Mouse (Mus musculus): ENCODE measurements around the gene Izumo4. TPM values are rescaled to one million over a fixed set of nuclear protein-coding genes. Genes with fewer than 3 reads are reported as not detected.

Gene Izumo4
- polyA plus RNA-seq, 1 experiment from 2014 or later = 4.8 TPM

DNA sequence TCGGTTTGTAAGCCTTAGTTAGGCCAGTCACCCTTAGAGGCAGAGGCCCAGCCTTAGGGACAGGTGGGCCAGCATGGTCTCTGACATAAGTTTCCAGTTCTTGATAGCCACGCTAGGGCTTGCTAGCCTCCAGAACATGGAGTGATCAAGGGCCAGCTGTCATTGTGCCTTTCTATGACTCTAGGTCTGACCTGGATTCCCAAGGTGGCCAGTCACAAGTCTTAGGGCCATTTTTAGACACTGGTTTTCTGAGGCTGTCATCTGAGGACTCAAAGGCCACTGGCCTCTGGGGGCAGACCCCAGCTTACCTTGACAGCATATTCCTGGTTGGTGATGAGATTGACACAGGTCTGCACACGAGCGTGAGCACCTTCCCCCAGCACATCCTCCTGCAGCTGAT is 30.7 kb upstream of the Izumo4 start:
- Histone ChIP-seq H3K4me1 (ENCODE audit: control insufficient read depth, insufficient read depth, low read length) (peaks cover 13% of the 10 kb centered on the region), H3K27ac (replicated peaks; ENCODE audit: low read depth, low read length) (no peak overlapping the region), H3K36me3 (replicated peaks; ENCODE audit: control insufficient read depth, insufficient read depth, low read depth, low read length) (peaks cover 31% of the 10 kb centered on the region), H3K4me2 (ENCODE audit: low read depth, low read length) (no peak overlapping the region), H3K27me3 (ENCODE audit: control insufficient read depth, insufficient read depth, low read length) (no peaks in the 10 kb centered on the region), H3K4me3 (ENCODE audit: low read depth, low read length) (no peak overlapping the region), H3K9me3 (replicated peaks; ENCODE audit: control insufficient read depth, low read length) (no peaks in the 10 kb centered on the region), H3K9ac (replicated peaks; ENCODE audit: low read length) (no peak overlapping the region)
- no peak for DNase-seq (ENCODE audit: low spot score)
- 90% methylated on average over 4 of the region's 4 CpGs for WGBS
- ATAC-seq (replicated peaks; ENCODE audit: insufficient number of reproducible peaks, low FRiP score, low TSS enrichment, low read depth) = no peak

DNA sequence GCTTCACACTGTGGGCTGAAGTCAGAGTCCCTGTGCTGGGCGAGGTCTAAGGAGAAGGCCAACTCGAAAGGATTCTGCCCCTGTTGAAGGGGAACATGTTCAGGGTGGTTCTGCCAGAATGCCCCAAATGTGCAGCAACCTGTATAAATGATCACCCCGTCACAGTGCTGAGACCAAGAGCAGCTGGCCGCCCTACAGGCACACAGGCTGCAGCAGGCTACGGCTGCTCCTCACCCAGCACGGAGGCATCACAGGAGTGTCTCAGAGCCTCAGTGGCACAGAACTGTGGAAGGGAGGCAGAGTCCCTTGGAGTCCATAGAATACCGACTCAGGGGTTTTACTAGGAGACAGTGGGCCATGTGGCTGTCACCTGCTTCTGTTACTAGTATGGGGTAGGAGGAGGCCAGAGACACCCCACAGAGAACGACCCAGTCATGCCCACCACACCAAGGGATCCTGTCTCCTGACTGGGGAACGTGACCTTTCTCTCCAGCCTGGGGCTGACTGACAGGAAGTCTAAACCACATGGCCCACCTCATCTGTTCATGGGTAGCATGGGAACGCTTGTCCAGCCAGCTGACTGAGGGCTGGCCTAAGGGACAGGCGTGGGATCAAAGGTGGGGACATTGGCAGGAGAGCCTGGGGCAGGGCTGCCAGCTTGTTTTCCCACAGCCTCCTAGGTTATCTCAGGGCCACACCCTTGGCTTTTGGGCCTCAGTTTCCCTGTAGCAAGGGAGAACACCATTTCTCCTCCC is 29.9 kb upstream of the Izumo4 start:
- DNase-seq (ENCODE audit: low spot score) (no peak), ATAC-seq (replicated peaks; ENCODE audit: insufficient number of reproducible peaks, low FRiP score, low TSS enrichment, low read depth) (no peak)
- no peak overlapping the region for H3K4me3 ChIP-seq (ENCODE audit: low read depth, low read length)
- no peaks in the 10 kb centered on the region for H3K9me3 ChIP-seq (replicated peaks; ENCODE audit: control insufficient read depth, low read length)
- 77% methylated on average over 11 of the region's 11 CpGs for WGBS
- peaks cover 24% of the 10 kb centered on the region for H3K36me3 ChIP-seq (replicated peaks; ENCODE audit: control insufficient read depth, insufficient read depth, low read depth, low read length)
- H3K27ac ChIP-seq (replicated peaks; ENCODE audit: low read depth, low read length) = no peak overlapping the region
- H3K27me3 ChIP-seq (ENCODE audit: control insufficient read depth, insufficient read depth, low read length) = no peaks in the 10 kb centered on the region
- H3K4me2 ChIP-seq (ENCODE audit: low read depth, low read length) = no peak overlapping the region
- H3K9ac ChIP-seq (replicated peaks; ENCODE audit: low read length) = no peak overlapping the region
- peaks cover 13% of the 10 kb centered on the region for H3K4me1 ChIP-seq (ENCODE audit: control insufficient read depth, insufficient read depth, low read length)

DNA sequence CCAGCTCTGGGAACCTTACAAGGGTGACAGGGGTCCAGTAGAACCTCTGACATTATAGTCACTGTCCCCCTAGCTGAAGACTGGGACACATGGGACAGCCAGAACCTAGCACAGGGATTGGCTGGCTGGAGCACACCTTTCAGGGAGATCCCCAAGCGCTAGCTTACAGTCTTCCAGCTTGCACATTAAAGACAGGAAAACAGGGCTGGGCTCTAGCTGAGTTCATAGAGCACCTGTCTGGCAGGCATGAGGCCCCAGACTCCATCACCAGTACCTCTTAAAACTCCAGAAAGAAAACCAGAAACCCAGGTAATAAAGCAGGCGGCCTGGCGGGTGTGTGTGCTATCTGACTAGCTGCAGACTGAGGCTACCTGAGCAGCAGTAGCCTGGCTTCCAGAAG is 28.3 kb upstream of the Izumo4 start:
- Histone ChIP-seq H3K4me2 (ENCODE audit: low read depth, low read length) (no peak overlapping the region; the same call in 1 of the 2 replicates), H3K27ac (replicated peaks; ENCODE audit: low read depth, low read length) (no peak overlapping the region), H3K27me3 (ENCODE audit: control insufficient read depth, insufficient read depth, low read length) (no peaks in the 10 kb centered on the region), H3K4me1 (ENCODE audit: control insufficient read depth, insufficient read depth, low read length) (peaks cover 20% of the 10 kb centered on the region), H3K9ac (replicated peaks; ENCODE audit: low read length) (peak overlapping the region; percentile 97), H3K9me3 (replicated peaks; ENCODE audit: control insufficient read depth, low read length) (no peaks in the 10 kb centered on the region), H3K36me3 (replicated peaks; ENCODE audit: control insufficient read depth, insufficient read depth, low read depth, low read length) (peaks cover 16% of the 10 kb centered on the region), H3K4me3 (ENCODE audit: low read depth, low read length) (no peak overlapping the region)
- no peak for DNase-seq (ENCODE audit: low spot score)
- ATAC-seq (replicated peaks; ENCODE audit: insufficient number of reproducible peaks, low FRiP score, low TSS enrichment, low read depth) = no peak
- 89% methylated on average over 3 of the region's 3 CpGs for WGBS

DNA sequence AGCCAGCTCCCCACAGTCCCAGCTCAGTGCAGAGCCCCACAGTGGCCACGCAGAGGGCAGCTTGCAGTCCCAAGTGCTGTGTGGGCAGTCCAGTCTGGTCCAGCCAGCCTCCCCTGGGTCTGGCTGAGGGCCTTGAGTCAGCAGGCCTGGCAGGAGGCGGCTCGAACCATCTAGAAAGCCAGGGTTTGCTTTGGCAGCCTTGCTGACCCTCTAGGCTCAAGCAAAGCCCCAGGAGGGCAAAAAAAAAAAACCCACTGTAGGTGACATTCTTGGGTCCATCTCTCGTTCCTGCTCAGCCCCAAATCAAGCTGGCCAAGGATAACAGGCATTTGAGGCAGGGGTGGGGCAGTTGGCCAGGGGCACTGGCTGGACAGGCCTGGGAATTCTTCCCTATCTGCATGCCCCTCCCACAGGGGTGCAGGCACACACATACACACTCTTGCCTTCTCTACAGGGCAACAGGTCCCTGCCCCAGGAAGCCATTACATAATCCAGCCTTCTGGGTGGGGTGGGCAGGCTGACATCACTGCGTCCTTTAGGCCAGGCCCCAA is 27.7 kb upstream of the Izumo4 start:
- no peak overlapping the region for H3K27ac ChIP-seq (replicated peaks; ENCODE audit: low read depth, low read length)
- H3K9me3 ChIP-seq (replicated peaks; ENCODE audit: control insufficient read depth, low read length) = no peaks in the 10 kb centered on the region
- peaks cover 20% of the 10 kb centered on the region for H3K4me1 ChIP-seq (ENCODE audit: control insufficient read depth, insufficient read depth, low read length)
- peak overlapping the region; percentile 100 for H3K4me3 ChIP-seq (ENCODE audit: low read depth, low read length)
- H3K9ac ChIP-seq (replicated peaks; ENCODE audit: low read length) = peak overlapping the region; percentile 97
- no peaks in the 10 kb centered on the region for H3K27me3 ChIP-seq (ENCODE audit: control insufficient read depth, insufficient read depth, low read length)
- WGBS = 61% methylated on average over 5 of the region's 5 CpGs
- H3K36me3 ChIP-seq (replicated peaks; ENCODE audit: control insufficient read depth, insufficient read depth, low read depth, low read length) = peaks cover 12% of the 10 kb centered on the region
- ATAC-seq (replicated peaks; ENCODE audit: insufficient number of reproducible peaks, low FRiP score, low TSS enrichment, low read depth) (no peak), DNase-seq (ENCODE audit: low spot score) (no peak)
- H3K4me2 ChIP-seq (ENCODE audit: low read depth, low read length) = peak overlapping the region; percentile 77

DNA sequence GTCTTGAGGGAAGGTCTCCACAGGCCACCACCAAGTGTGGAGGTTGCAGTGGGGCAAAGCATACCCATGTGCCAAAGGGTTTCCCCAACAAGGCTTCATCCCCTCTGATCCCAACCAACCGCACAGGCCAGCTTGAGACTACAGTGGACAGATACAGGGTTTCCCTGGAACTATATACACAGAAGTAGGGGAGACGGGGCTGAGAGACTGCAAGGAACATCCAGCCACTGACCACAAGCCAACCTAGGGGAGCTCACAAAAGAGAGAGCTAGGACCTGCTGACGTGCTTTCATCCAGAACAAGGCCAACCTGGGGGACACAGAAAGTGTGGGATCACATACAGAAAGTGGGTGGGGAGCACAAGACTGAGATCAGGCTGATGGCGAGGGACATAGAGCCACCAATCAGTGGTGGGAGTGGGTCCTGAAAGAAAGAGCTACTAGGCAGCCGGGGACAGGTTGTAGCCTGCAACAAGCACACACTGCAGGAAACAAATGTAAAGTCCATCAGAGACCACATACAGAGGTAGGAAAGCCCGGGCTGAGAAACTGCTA is 27.1 kb upstream of the Izumo4 start:
- H3K36me3 ChIP-seq (replicated peaks; ENCODE audit: control insufficient read depth, insufficient read depth, low read depth, low read length) = peaks cover 7% of the 10 kb centered on the region
- H3K27ac ChIP-seq (replicated peaks; ENCODE audit: low read depth, low read length) = peak overlapping the region; percentile 47; the same call in 1 of the 2 replicates
- H3K4me2 ChIP-seq (ENCODE audit: low read depth, low read length) = peak overlapping the region; percentile 77
- 33% methylated on average over 6 of the region's 6 CpGs for WGBS
- DNase-seq (ENCODE audit: low spot score) = no peak
- peak overlapping the region; percentile 100 for H3K4me3 ChIP-seq (ENCODE audit: low read depth, low read length)
- ATAC-seq (replicated peaks; ENCODE audit: insufficient number of reproducible peaks, low FRiP score, low TSS enrichment, low read depth) = no peak
- H3K4me1 ChIP-seq (ENCODE audit: control insufficient read depth, insufficient read depth, low read length) = peaks cover 20% of the 10 kb centered on the region
- peak overlapping the region; percentile 97 for H3K9ac ChIP-seq (replicated peaks; ENCODE audit: low read length)
- no peaks in the 10 kb centered on the region for H3K27me3 ChIP-seq (ENCODE audit: control insufficient read depth, insufficient read depth, low read length)
- H3K9me3 ChIP-seq (replicated peaks; ENCODE audit: control insufficient read depth, low read length) = no peaks in the 10 kb centered on the region

DNA sequence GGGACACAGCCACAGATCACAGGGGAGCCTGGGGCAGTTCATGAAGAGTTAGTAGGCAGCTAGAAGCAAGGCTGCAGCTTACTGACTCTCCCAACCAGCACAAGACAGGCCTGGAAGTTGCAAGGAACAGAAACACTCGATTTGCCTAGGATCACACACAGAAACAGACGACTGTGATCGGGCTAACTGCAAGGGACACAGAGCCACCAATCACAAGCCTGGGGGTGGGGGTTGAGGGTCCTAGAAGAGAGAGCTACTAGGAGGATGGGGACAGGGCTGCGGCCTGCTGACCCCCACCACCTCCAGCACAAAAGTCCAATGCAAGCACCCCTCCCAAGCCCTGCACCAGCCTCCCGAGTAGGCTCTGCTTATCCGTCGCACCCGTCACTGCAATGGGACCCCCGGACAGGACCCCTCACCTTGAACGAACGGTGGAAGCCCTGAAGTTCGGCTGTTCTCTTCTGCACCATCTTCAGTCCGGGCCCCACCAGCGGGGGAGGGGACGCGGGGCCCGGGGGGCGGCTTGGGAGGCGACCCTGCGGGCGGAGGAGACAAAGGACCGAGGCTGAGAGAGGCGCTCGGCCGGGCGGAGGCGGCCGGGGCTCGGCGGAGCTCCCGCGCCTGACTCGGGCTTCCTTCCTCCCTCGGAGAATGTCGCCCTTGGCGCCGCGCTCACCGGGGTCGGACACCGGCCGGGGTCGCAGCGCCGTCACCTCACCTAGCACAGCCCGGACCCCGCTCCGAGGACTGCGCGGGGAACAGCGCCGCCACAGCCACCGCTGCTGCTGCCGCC is 26.4 kb upstream of the Izumo4 start:
- no peaks in the 10 kb centered on the region for H3K9me3 ChIP-seq (replicated peaks; ENCODE audit: control insufficient read depth, low read length)
- under 1% methylated on average over 49 of the region's 54 CpGs for WGBS
- DNase-seq (ENCODE audit: low spot score) = peak; percentile 40
- peak overlapping the region; percentile 100 for H3K4me3 ChIP-seq (ENCODE audit: low read depth, low read length)
- peak; percentile 20 for ATAC-seq (replicated peaks; ENCODE audit: insufficient number of reproducible peaks, low FRiP score, low TSS enrichment, low read depth)
- H3K27me3 ChIP-seq (ENCODE audit: control insufficient read depth, insufficient read depth, low read length) = no peaks in the 10 kb centered on the region
- H3K9ac ChIP-seq (replicated peaks; ENCODE audit: low read length) = peak overlapping the region; percentile 97
- H3K4me2 ChIP-seq (ENCODE audit: low read depth, low read length) = peak overlapping the region; percentile 77
- H3K27ac ChIP-seq (replicated peaks; ENCODE audit: low read depth, low read length) = peak overlapping the region; percentile 47
- H3K4me1 ChIP-seq (ENCODE audit: control insufficient read depth, insufficient read depth, low read length) = peaks cover 20% of the 10 kb centered on the region
- H3K36me3 ChIP-seq (replicated peaks; ENCODE audit: control insufficient read depth, insufficient read depth, low read depth, low read length) = peaks cover 5% of the 10 kb centered on the region; the same call in 1 of the 2 replicates

DNA sequence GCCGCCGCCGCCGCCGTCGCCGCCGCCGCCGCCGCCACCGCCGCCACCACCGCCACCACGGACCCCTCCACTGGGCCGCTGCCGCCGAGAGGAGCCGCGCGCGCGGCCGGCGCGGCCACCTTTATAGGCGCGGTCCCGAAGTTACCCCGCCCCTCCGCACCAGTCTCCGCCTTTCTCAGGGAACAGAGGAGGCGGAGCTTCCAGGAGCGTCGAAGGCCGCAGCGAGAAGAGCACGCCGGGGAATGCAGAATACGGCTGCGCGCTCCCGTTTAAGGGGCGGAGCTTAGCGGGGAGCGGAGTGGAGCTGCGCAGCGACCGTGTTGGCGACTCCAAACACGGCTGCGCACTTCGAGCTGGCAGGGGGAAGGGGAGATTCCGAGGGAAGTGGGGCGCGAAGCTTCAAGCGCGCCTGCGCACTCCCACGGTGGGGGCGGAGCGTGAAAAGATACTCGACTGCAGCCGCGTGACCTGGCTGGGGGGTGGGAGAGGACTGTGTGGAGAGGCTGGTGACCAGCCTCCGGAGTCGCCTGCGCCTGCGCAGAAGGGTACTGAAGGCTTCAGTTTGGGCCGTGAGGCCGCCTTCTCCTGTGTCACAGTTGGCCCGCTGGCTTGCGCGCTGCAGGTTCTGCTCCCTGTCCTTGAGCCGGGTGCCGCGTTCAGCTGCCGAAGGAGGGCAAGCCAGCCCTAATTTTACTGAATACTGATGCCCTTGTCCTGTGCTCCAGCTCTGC is 25.6 kb upstream of the Izumo4 start:
- Histone ChIP-seq H3K27ac (replicated peaks; ENCODE audit: low read depth, low read length) (peak overlapping the region; percentile 94), H3K4me3 (ENCODE audit: low read depth, low read length) (peak overlapping the region; percentile 100), H3K9me3 (replicated peaks; ENCODE audit: control insufficient read depth, low read length) (no peaks in the 10 kb centered on the region), H3K4me1 (ENCODE audit: control insufficient read depth, insufficient read depth, low read length) (peaks cover 20% of the 10 kb centered on the region), H3K4me2 (ENCODE audit: low read depth, low read length) (peak overlapping the region; percentile 82), H3K27me3 (ENCODE audit: control insufficient read depth, insufficient read depth, low read length) (no peaks in the 10 kb centered on the region), H3K9ac (replicated peaks; ENCODE audit: low read length) (peak overlapping the region; percentile 97), H3K36me3 (replicated peaks; ENCODE audit: control insufficient read depth, insufficient read depth, low read depth, low read length) (no peaks in the 10 kb centered on the region)
- WGBS = under 1% methylated on average over 59 of the region's 78 CpGs
- ATAC-seq (replicated peaks; ENCODE audit: insufficient number of reproducible peaks, low FRiP score, low TSS enrichment, low read depth) (peak; percentile 93), DNase-seq (ENCODE audit: low spot score) (peak; percentile 100)

Measured in embryonic facial prominence, embryonic 11.5 days (tissue).